Mouse (Mus musculus) kidney, postnatal 0 days (tissue): ENCODE results near the gene Ass1. TPM values are rescaled to one million over a fixed set of nuclear protein-coding genes. Genes with fewer than 3 reads are reported as not detected.

Source experiments
- ATAC-seq: fragments of 200-750 bp; cut with Nextera tagmentation; replicated peaks from 2 replicates; pipeline ENCODE4 v1.8.0; 2017; ENCODE audit warnings: low read depth, moderate number of reproducible peaks, moderate TSS enrichment, moderate library complexity; ENCODE audit not compliant: low FRiP score
- DNase-seq: peaks from one replicate; pipeline ENCODE4 v3.0.0-alpha.2; 2016; ENCODE audit warnings: low spot score
- H3K27ac ChIP-seq: fragments of 300-500 bp; sonication (generic); 2 replicates; pipeline ENCODE4 v1.5.1; 2014; ENCODE audit warnings: mild to moderate bottlenecking
- H3K27me3 ChIP-seq: fragments of 300-500 bp; sonication (generic); 2 replicates; pipeline ENCODE4 v1.6.1; 2014; ENCODE audit warnings: low read length, mixed read lengths; ENCODE audit not compliant: insufficient read depth
- H3K36me3 ChIP-seq: fragments of 300-500 bp; sonication (generic); 2 replicates; pipeline ENCODE4 v1.6.1; 2014; ENCODE audit warnings: low read length, mixed read lengths; ENCODE audit not compliant: insufficient read depth
- H3K4me1 ChIP-seq: fragments of 300-500 bp; sonication (generic); replicated peaks from 2 replicates; pipeline ENCODE4 v1.6.1; 2014; ENCODE audit warnings: antibody characterized with exemption, low read length, mixed read lengths; ENCODE audit not compliant: insufficient read depth
- H3K4me2 ChIP-seq: fragments of 300-500 bp; sonication (generic); 2 replicates; pipeline ENCODE4 v1.6.1; 2014; ENCODE audit warnings: mild to moderate bottlenecking, low read length, moderate library complexity, mixed read lengths
- H3K4me3 ChIP-seq: fragments of 300-500 bp; sonication (generic); replicated peaks from 2 replicates; pipeline ENCODE4 v1.5.1; 2014; ENCODE audit warnings: low read depth, low read length
- H3K9ac ChIP-seq: fragments of 300-500 bp; sonication (generic); 2 replicates; pipeline ENCODE4 v1.6.1; 2014; ENCODE audit warnings: low read depth, low read length
- H3K9me3 ChIP-seq: fragments of 300-500 bp; sonication (generic); replicated peaks from 2 replicates; pipeline ENCODE4 v1.6.1; 2016; ENCODE audit warnings: low read length, inconsistent platforms, mixed read lengths
- CTCF ChIP-seq: IDR thresholded peaks from 2 replicates; pipeline ENCODE4 v1.5.1; 2016; ENCODE audit warnings: antibody characterized with exemption, low read depth, mild to moderate bottlenecking, moderate library complexity
- WGBS: fragments of 180-500 bp; shearing (Covaris S2); extraction: QIAGEN DNeasy Blood & Tissue Kit; methylation state at CpG from one replicate; pipeline ENCODE4 v1.1.7; 2014; 5-methylcytosine and 5-hydroxymethylcytosine counted together
- polyA plus RNA-seq: library from polyadenylated mRNA; unstranded; fragments of >200 nt; fragmentation: Nextera tagmentation; extraction: Ambion mirVana; gene quantifications from 2 replicates; pipeline ENCODE4 v1.2.1, GENCODE M21; 2015

Gene Ass1
- polyA plus RNA-seq, 1 experiment from 2014 or later: 319 TPM

GRCm38 (mm10) chr2:31551971-31552370 is 82.0 kb downstream of the Ass1 start:
- no peak for ATAC-seq
- H3K9me3 ChIP-seq: no peaks in the 10 kb centered on the region
- no peak overlapping the region for H3K4me2 ChIP-seq
- no peaks in the 10 kb centered on the region for H3K4me1 ChIP-seq
- WGBS: 86% methylated on average over 10 of the region's 10 CpGs
- no peak overlapping the region for H3K4me3 ChIP-seq
- H3K36me3 ChIP-seq: no peaks in the 10 kb centered on the region
- DNase-seq: no peak
- no peak for TF ChIP-seq CTCF
- no peak overlapping the region for H3K27ac ChIP-seq
- no peak overlapping the region for H3K9ac ChIP-seq
- H3K27me3 ChIP-seq: no peaks in the 10 kb centered on the region

GRCm38 (mm10) chr2:31554619-31555018 is 84.6 kb downstream of the Ass1 start:
- H3K4me2 ChIP-seq: no peak overlapping the region
- no peaks in the 10 kb centered on the region for H3K9me3 ChIP-seq
- TF ChIP-seq CTCF: no peak
- no peak for DNase-seq
- no peaks in the 10 kb centered on the region for H3K36me3 ChIP-seq
- no peak overlapping the region for H3K9ac ChIP-seq
- no peak overlapping the region for H3K4me3 ChIP-seq
- no peaks in the 10 kb centered on the region for H3K4me1 ChIP-seq
- WGBS: 84% methylated on average over 5 of the region's 5 CpGs
- no peaks in the 10 kb centered on the region for H3K27me3 ChIP-seq
- no peak overlapping the region for H3K27ac ChIP-seq
- no peak for ATAC-seq

Other genes with a start within 250 kb of the Ass1 start
- gene Ncs1, start 224.4 kb upstream of the Ass1 start, polyA plus RNA-seq: 23.5 and 26.3 TPM in 2 replicates
- 0.68 and 1.0 TPM in 2 replicates for gene Hmcn2, start 155.8 kb upstream of the Ass1 start, polyA plus RNA-seq
- gene Fubp3, start 102.4 kb downstream of the Ass1 start, polyA plus RNA-seq: 83.2 and 87.5 TPM in 2 replicates
- gene Prdm12, start 169.8 kb downstream of the Ass1 start, polyA plus RNA-seq: not detected in 2 replicates
- gene Exosc2, start 200.5 kb downstream of the Ass1 start, polyA plus RNA-seq: 35.9 and 41.8 TPM in 2 replicates
- gene Abl1, start 218.2 kb downstream of the Ass1 start, polyA plus RNA-seq: 24.1 and 26.5 TPM in 2 replicates